Mouse (Mus musculus) embryonic facial prominence, embryonic 11.5 days (tissue): ENCODE results near the gene Ndufa8. TPM values are rescaled to one million over a fixed set of nuclear protein-coding genes. Genes with fewer than 3 reads are reported as not detected.

ENCODE experiments used
- ATAC-seq: fragments of 200-750 bp; cut with Nextera tagmentation; replicated peaks from 2 replicates; pipeline ENCODE4 v1.8.0; 2017; ENCODE audit warnings: low read depth; ENCODE audit not compliant: insufficient number of reproducible peaks, low FRiP score, low TSS enrichment
- DNase-seq: peaks from one replicate; pipeline ENCODE4 v3.0.0-alpha.2; 2015; ENCODE audit warnings: low spot score
- H3K27ac ChIP-seq: fragments of 300-500 bp; sonication (generic); replicated peaks from 2 replicates; pipeline ENCODE4 v1.5.1; 2014; ENCODE audit warnings: mild to moderate bottlenecking, low read depth, low read length, control low read depth
- H3K27me3 ChIP-seq: fragments of 300-500 bp; sonication (generic); 2 replicates; pipeline ENCODE4 v1.6.1; 2014; ENCODE audit warnings: mild to moderate bottlenecking, low read length, moderate library complexity, mixed read lengths; ENCODE audit not compliant: control insufficient read depth, insufficient read depth
- H3K36me3 ChIP-seq: fragments of 300-500 bp; sonication (generic); replicated peaks from 2 replicates; pipeline ENCODE4 v1.6.1; 2014; ENCODE audit warnings: low read depth, mild to moderate bottlenecking, low read length, moderate library complexity, mixed read lengths; ENCODE audit not compliant: control insufficient read depth, insufficient read depth
- H3K4me1 ChIP-seq: fragments of 300-500 bp; sonication (generic); 2 replicates; pipeline ENCODE4 v1.6.1; 2014; ENCODE audit warnings: low read length, mixed read lengths; ENCODE audit not compliant: control insufficient read depth, insufficient read depth
- H3K4me2 ChIP-seq: fragments of 300-500 bp; sonication (generic); 2 replicates; pipeline ENCODE4 v1.6.1; 2014; ENCODE audit warnings: low read depth, mild to moderate bottlenecking, control low read depth, low read length, moderate library complexity
- H3K4me3 ChIP-seq: fragments of 300-500 bp; sonication (generic); 2 replicates; pipeline ENCODE4 v1.5.1; 2014; ENCODE audit warnings: low read depth, low read length, control low read depth
- H3K9ac ChIP-seq: fragments of 300-500 bp; sonication (generic); replicated peaks from 2 replicates; pipeline ENCODE4 v1.6.1; 2014; ENCODE audit warnings: mild to moderate bottlenecking, control low read depth, low read length
- H3K9me3 ChIP-seq: fragments of 300-500 bp; sonication (generic); replicated peaks from 2 replicates; pipeline ENCODE4 v1.6.1; 2016; ENCODE audit warnings: mild to moderate bottlenecking, low read length, inconsistent platforms, mixed read lengths; ENCODE audit not compliant: control insufficient read depth
- WGBS: fragments of 180-500 bp; shearing (Covaris S2); extraction: QIAGEN DNeasy Blood & Tissue Kit; methylation state at CpG from one replicate; pipeline ENCODE4 v1.1.7; 2014; 5-methylcytosine and 5-hydroxymethylcytosine counted together
- polyA plus RNA-seq: library from polyadenylated mRNA; unstranded; fragments of >200 nt; fragmentation: Nextera tagmentation; extraction: Ambion mirVana; gene quantifications from 2 replicates; pipeline ENCODE4 v1.2.1, GENCODE M21; 2014

The Ndufa8 gene
- polyA plus RNA-seq, 1 experiment from 2014 or later: 200 TPM

GRCm38 (mm10) chr2:36035413-36036081, 13.7 kb downstream of the Ndufa8 start:
- H3K9me3 ChIP-seq: no peaks in the 10 kb centered on the region
- WGBS: 75% methylated on average over 11 of the region's 11 CpGs
- H3K9ac ChIP-seq: no peak overlapping the region
- DNase-seq: no peak
- H3K36me3 ChIP-seq: no peaks in the 10 kb centered on the region
- no peak overlapping the region for H3K27ac ChIP-seq
- H3K4me3 ChIP-seq: no peak overlapping the region
- H3K27me3 ChIP-seq: no peaks in the 10 kb centered on the region
- ATAC-seq: no peak
- no peaks in the 10 kb centered on the region for H3K4me1 ChIP-seq
- H3K4me2 ChIP-seq: no peak overlapping the region

GRCm38 (mm10) chr2:36034898-36035297, 14.3 kb downstream of the Ndufa8 start:
- no peaks in the 10 kb centered on the region for H3K4me1 ChIP-seq
- 84% methylated on average over 7 of the region's 7 CpGs for WGBS
- ATAC-seq: no peak
- no peak overlapping the region for H3K9ac ChIP-seq
- no peaks in the 10 kb centered on the region for H3K27me3 ChIP-seq
- H3K4me2 ChIP-seq: no peak overlapping the region
- no peak for DNase-seq
- no peak overlapping the region for H3K4me3 ChIP-seq
- H3K27ac ChIP-seq: no peak overlapping the region
- no peaks in the 10 kb centered on the region for H3K36me3 ChIP-seq
- H3K9me3 ChIP-seq: no peaks in the 10 kb centered on the region

- no peaks in the 10 kb centered on the region for H3K36me3 ChIP-seq
- no peaks in the 10 kb centered on the region for H3K9me3 ChIP-seq
- no peaks in the 10 kb centered on the region for H3K27me3 ChIP-seq
- no peak overlapping the region for H3K4me3 ChIP-seq
- no peak for DNase-seq
- no peak for ATAC-seq
- H3K27ac ChIP-seq: no peak overlapping the region
- H3K4me2 ChIP-seq: no peak overlapping the region
- no peak overlapping the region for H3K9ac ChIP-seq
- H3K4me1 ChIP-seq: no peaks in the 10 kb centered on the region
- WGBS: 64% methylated on average over 7 of the region's 7 CpGs
Observed at GRCm38 (mm10) chr2:36033966-36034365, 15.2 kb downstream of the Ndufa8 start.

GRCm38 (mm10) chr2:36032884-36033283, 16.3 kb downstream of the Ndufa8 start:
- WGBS: 82% methylated on average over 7 of the region's 7 CpGs
- no peak overlapping the region for H3K4me2 ChIP-seq

GRCm38 (mm10) chr2:36023291-36023690, 25.9 kb downstream of the Ndufa8 start:
- no peaks in the 10 kb centered on the region for H3K36me3 ChIP-seq
- no peak overlapping the region for H3K4me2 ChIP-seq
- no peaks in the 10 kb centered on the region; the same call in 1 of the 2 replicates for H3K4me1 ChIP-seq
- H3K9ac ChIP-seq: no peak overlapping the region
- no peaks in the 10 kb centered on the region for H3K27me3 ChIP-seq
- no peak overlapping the region for H3K4me3 ChIP-seq
- 35% methylated on average over 3 of the region's 3 CpGs for WGBS
- ATAC-seq: no peak
- DNase-seq: no peak
- H3K9me3 ChIP-seq: no peaks in the 10 kb centered on the region
- no peak overlapping the region for H3K27ac ChIP-seq

More at GRCm38 (mm10) chr2:36032884-36033283, 16.3 kb downstream of the Ndufa8 start:
- Histone ChIP-seq H3K36me3 (no peaks in the 10 kb centered on the region), H3K4me1 (no peaks in the 10 kb centered on the region), H3K27ac (no peak overlapping the region), H3K4me3 (no peak overlapping the region), H3K9me3 (no peaks in the 10 kb centered on the region), H3K9ac (no peak overlapping the region), H3K27me3 (no peaks in the 10 kb centered on the region)
- DNase-seq (no peak), ATAC-seq (no peak; the same call in 1 of the 2 replicates)

GRCm38 (mm10) chr2:36021385-36022159, 27.6 kb downstream of the Ndufa8 start:
- peak; percentile 88 for DNase-seq
- no peaks in the 10 kb centered on the region for H3K27me3 ChIP-seq
- no peaks in the 10 kb centered on the region for H3K36me3 ChIP-seq
- ATAC-seq: peak; percentile 60; the same call in 1 of the 2 replicates
- H3K4me2 ChIP-seq: peak overlapping the region; percentile 54
- no peak overlapping the region for H3K9ac ChIP-seq
- peak overlapping the region; percentile 17; the same call in 1 of the 2 replicates for H3K4me3 ChIP-seq
- H3K4me1 ChIP-seq: no peaks in the 10 kb centered on the region; the same call in 1 of the 2 replicates
- no peak overlapping the region for H3K27ac ChIP-seq
- 8% methylated on average over 27 of the region's 32 CpGs for WGBS
- no peaks in the 10 kb centered on the region for H3K9me3 ChIP-seq

GRCm38 (mm10) chr2:36013010-36013409, 36.2 kb downstream of the Ndufa8 start:
- 63% methylated on average over 12 of the region's 12 CpGs for WGBS
- Histone ChIP-seq H3K36me3 (no peaks in the 10 kb centered on the region), H3K4me1 (peaks cover 3% of the 10 kb centered on the region; the same call in 1 of the 2 replicates), H3K4me3 (no peak overlapping the region), H3K27me3 (peaks cover 6% of the 10 kb centered on the region; the same call in 1 of the 2 replicates), H3K9ac (no peak overlapping the region), H3K9me3 (no peaks in the 10 kb centered on the region), H3K4me2 (no peak overlapping the region), H3K27ac (no peak overlapping the region)
- DNase-seq: no peak
- ATAC-seq: no peak
